Mouse (Mus musculus) right cerebral cortex, postnatal 4 days (tissue): ENCODE data around the gene Cacna2d4.

ENCODE experiments used
- DNase-seq: peaks from one replicate; pipeline ENCODE4 v3.0.0-alpha.2; 2022

Gene Cacna2d4

DNA sequence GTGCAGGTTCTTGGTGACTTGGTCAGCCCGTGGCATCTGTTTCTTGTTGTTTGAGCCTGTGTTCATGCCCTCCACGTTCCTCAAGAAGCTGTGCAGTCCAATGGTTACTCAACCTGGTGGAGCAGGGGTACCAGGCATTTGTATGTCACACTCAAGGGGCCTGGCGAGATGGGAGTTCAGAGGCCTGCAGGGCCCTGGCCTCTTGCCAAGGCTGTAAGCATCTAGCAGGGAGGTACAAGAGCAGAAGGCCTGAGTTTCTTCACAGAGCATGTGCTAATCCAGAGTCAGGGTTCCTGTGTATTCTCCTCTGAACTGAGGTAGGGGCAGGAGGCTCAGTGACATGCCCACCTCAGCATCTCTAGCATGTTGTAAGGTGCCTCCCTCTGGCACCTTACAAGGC is 76.8 kb downstream of the Cacna2d4 start:
- DNase-seq, result no peak

DNA sequence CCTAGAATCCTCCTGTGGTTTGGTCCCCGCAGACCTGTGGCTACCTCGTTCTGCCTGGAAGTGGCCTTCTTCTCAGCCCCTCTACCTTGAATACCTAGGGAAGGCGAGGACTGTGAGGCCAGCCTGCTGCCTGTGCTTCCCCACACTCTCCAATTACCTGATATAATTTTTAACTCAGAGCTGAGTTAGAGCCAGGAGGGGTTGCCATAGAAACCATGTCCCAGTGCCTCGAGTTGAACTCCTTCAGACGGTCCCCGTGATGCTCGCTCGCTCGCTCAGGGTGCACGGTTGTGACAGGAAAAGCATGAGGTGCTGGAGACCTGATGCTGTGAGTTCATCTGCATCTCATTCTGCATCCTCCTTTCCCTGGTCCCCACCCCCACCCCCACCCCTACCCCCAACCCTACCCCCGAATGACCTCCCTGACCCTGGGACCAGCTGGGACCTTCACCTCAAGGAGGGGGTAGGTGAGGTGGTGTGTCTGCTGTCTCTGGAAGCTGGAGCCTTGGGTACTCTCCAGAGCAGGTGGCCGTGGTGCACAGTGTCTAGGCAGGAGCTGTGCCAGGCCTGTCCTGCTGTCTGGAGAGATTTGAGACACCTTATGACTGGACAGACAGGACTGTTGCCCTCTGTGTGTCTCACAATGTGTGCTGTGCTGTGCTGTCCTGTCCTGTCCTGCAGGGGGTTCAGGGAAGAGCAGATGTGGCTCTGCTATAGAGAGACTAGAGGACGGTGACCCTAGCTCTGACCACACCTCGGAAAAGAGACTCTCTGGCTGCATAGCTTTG is 77.5 kb downstream of the Cacna2d4 start:
- no peak for DNase-seq

DNA sequence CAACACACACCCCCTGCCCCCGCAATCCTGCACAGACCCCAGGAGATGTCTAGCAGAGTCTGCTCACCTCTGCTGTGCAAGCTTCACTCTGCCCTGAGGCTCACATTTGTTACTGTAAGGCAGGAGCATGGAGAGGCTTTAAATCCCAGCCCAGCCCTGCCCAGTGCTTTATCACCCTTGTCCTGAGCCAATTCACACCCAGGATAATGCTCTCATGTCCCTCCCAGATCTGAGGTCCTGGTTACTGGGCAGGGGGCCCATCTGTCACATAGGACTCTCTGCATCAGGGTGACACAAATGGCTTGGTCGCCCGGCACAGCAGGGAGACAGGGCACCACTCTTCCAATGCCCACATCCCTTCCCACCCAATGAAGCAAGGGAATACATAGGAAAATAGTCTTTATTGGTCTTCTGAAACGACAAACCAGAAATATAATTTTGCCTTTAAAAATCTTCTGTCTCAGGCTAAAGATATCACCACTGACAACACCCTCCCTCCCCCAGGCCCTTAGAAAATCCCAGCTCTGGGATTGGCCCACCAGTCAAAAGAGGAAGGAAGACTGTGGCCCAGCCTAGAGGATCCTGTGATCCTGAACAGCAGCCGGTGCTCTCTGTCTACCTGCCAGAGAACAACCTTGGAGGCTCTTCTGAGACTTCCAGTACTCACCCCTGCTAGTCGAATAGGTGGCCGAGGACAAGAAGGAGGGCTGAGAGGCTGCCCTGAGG is 78.6 kb downstream of the Cacna2d4 start:
- DNase-seq, result no peak

DNA sequence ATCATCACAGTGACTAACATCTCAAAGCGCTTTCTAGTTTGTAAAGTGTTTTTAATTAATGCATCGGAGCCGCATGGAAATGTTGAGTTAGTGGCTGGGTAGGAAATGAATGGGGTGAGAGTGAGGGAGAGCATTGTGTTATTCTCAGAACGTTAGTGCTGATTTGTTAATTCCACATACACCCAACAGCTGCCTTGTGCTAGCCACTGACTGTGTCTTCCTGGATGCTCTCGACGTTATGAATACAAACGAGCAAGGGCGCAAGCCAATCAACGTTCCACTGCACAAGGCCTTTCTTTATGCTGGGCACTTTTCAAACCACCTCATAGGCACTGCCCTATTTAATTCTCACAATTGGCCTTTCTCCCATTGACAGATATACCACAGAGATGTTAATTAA is 82.4 kb downstream of the Cacna2d4 start:
- DNase-seq, result no peak

DNA sequence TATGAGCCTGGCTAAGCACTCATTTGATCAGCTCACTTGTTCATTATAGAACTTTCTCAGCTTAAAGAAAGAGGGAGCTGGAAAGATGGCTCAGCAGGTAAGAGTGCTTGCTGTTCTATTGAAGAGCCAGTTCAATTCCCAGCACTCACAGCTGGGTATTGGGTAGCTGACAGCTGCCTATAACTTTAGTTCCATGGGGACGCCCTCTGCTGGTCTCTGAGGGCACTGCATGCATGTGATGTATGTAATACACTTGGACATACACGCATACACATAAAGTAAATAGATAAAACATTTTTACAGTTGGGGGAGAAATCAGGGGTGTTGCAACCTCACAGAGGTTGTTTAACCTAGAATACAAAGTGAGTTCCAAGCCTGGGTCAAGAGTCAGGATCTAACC is 83.0 kb downstream of the Cacna2d4 start:
- DNase-seq, result peak; percentile 49

DNA sequence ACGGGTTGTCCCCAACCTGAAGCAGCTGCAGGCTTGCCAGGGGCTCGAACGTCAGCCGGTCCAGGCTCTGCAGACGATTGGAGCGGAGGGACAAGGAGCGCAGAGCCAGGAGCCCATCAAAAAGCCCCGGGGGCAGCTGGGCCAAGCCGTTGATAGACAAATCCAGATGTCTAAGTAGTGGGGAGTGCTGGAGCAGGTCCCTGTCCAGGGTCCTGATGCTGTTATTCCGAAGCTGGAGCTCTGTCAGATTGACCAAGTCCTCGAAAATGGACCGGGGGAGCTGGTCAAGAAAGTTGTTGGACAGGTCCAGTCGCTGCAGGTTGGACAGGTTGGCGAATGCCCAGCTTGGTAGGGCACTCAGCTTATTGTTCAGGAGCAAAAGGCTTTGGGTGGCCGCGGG is 84.2 kb downstream of the Cacna2d4 start:
- no peak for DNase-seq

DNA sequence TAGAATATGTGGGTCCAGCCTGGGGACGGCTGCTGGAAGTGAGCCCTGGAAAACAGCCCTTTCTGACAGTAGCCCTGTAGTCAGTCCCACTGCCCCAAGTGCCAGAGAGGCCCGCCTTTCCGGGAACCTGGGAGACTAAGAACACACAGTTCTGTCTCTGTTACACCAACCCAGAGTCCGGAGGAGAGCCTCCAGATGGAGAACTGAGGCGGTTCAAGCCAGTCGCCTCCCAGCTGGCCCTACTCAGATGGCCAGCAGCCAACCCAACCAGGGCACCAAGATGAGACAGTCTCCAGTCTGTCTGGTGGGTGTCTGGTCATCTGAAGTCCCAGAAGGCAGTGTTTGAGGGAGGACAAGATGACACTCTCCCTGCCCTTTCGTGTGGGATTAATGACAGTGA is 85.4 kb downstream of the Cacna2d4 start:
- DNase-seq, result peak; percentile 44

DNA sequence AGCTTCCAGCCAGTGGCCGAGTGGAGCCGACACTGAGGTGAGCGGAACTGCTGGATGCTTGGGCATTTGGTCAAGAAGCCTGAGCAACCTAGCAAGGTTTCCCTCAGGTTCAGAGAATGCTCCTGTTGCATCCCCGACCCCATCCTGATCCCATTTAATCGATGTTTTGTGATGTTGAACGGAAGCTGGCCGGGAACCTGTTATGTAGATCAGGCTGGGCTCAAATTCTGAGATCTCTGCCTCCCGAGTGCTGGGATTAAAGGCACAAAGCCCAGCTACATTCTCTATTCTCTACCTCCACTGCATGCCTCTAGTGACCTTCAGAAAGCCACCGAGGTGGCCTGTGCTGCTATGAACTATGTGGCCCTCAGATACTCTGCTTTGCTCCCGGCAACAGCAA is 88.5 kb downstream of the Cacna2d4 start:
- DNase-seq, result no peak

DNA sequence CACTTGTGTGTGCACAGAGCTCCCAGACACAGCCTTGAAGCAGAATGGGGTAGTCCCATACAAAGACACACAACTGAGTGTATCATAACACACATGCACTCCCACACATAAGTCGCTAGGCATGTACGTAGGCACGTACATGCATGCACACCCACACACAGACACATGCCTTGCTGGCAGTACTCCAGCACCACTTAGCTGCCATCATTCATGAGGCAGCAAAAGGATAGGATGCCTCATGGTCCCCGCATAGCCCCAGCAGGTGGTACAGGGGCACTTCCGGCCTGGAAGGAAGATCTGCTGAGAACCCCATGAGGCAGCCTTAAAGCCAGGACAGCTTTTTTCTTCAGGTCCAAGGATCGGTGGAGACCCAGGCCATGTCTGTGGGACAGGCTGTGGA is 89.7 kb downstream of the Cacna2d4 start:
- no peak for DNase-seq

DNA sequence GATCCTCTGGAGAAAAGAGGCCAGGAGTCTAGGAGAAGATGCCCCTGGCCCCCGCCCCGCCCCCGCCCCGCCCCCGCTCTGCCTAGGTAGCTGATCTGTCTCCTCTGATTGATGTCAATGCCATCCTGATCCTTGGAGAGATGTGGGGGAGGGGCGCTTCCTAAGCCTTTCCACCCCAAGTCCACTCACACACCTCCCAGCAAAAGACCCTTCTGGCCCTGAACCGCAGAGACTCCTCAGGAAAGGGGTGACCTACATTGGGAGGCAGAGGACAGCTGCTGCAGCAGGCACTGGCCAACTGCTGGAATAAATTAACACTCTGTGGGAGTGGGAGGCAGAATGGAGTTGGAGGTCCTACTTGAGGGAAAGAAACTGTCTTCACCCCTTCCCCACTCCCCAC is 90.2 kb downstream of the Cacna2d4 start:
- no peak for DNase-seq

DNA sequence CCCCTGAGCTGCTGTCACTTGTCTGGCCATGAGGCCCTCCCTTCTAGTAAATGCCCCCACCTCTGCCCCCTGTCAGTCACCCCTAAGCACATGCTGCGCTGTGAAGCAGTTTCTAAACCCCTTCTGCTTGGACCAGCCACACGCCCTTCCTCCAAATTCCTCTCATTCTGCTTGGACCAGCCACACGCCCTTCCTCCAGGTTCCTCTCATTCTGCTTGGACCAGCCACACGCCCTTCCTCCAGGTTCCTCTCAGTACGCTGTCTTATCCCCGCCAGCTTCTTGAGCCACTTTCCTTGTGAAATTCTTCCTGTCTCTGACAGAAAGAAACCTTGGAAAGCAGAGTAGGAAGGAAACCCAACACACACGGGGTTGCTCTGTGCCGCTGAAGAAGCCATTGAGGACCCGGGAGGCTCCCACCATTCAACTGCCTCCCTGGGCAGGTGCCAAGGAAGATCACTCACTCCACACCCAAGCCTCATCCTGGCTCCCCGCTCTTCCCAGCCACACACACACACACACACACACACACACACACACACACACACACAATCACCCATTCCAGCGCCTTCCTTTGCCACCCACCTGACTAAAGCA is 92.3 kb downstream of the Cacna2d4 start:
- peak; percentile 66 for DNase-seq

DNA sequence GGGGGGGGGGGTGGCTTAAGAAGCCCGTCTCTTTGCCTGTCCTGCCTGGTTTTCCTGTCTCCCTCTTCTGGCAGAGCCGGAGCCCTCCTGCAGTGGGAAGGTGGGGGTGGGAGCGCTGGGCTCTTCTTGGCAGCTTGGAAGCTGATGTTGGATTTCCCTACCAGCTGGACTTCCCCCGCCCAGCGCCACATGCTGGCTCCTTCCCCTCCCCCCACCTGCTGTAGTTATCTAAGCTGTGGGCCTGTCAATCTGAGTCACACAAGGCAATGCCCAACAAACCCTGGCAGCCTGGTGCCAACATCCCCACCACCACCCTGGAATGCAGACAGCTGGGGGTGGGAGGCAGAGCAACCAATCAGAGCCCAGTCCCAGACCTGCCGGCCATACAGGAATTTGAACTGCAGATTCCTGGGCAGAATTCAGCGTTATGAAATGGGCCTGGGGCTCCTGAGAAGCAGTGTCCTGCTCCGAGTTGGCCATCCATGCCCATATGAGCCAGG is 92.9 kb downstream of the Cacna2d4 start:
- DNase-seq, result peak; percentile 82

DNA sequence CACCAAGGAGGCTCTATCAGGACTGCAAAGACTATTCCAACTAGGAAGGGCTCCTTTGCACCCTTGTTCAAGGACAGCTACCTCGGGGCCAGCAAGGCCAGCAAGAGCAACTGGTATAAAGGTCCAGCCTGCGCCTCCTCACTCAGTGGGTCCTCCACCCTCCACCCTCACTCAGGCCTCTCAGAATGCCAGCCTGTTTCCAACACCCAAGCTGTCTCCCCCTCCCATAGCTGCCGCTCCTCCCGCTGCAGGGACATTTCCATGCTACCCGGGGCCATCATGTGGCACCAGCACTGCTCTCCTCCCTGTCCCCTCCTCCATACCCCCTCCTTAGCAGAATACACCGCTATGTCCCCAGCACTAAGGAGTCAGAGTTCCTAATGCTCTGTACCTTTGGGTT is 93.6 kb downstream of the Cacna2d4 start:
- DNase-seq, result peak; percentile 47

DNA sequence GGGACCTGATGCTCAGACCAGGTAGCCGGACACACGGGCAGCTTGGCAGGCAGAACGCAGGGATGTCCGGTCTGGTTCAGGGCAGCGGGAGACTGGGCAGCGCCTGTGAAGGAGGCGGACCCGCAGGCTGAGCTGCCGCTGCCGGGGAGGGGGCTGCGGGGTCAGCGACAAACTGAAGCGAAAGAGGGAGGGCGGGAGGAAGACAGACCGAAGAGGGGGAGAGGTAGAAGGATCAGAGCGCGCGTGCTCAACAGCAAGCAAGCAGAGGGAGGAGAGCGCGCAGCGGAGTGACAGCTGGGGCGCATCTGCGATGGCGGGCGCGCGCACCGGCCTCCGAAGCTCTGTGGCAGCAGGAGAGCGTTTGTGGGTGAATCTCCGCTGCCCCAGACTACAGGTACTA is 94.2 kb downstream of the Cacna2d4 start, which contains the start of gene Lrtm2:
Gene Lrtm2, minus strand, starts transcription at position 261 of the 400 bp plus-strand sequence.
- peak; percentile 73 for DNase-seq

DNA sequence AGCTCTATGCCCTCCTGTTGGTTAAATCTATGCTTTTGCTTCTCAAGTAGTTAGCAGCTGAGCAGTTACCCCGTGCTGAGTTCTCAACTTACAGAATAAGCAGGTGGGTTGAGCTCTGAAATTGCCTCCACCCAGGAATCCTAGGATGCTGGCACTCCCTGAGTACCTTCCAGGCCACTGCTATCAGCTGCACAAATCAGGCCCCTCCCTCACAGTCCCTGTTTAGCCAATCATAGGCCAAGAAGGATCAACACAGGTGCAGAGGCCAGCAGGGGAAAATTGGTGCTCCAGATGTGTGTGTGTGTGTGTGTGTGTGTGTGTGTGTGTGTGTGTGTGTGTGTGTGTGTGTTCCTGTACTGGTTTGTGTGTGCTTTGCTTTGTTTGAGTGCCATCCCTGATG is 95.8 kb downstream of the Cacna2d4 start:
- DNase-seq, result no peak

DNA sequence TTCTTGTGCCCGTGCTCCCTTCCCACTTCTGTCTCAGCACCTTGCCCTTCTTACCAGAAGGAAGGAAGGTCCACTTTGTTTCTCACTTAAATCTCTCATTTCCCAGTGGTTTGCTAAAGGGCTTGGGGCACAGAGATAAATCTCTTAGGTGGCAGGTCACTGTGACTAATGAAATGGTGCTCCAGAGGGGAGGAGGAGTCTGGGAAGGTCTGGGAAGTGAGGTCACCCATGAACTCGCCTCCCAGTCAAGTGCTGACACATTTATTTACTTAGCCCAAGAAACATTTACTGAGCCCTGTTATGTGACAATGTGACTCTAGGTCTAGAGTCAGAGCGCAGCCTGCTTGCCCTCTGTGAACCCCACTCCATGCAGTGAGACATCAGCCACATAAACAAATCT is 96.9 kb downstream of the Cacna2d4 start:
- DNase-seq, result no peak

DNA sequence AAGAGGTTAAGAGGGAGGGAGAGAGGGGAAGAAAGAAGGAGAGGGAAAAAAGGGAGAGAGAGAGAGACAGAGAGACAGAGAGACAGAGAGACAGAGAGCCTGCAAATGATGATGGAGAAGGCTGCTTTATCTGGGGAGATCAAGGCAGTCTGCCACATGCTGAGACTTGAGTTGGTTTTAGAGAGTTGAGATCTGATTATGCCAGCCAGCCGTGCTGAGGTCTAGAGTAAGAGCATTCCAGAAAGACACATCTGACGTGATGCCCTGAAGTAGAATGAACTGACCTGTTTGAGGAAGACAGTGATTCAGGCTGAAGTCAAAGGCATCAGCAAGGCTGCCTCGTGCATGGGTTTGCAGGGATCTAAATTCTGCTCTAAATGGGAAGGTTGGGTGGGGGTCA is 97.5 kb downstream of the Cacna2d4 start:
- DNase-seq, result no peak

DNA sequence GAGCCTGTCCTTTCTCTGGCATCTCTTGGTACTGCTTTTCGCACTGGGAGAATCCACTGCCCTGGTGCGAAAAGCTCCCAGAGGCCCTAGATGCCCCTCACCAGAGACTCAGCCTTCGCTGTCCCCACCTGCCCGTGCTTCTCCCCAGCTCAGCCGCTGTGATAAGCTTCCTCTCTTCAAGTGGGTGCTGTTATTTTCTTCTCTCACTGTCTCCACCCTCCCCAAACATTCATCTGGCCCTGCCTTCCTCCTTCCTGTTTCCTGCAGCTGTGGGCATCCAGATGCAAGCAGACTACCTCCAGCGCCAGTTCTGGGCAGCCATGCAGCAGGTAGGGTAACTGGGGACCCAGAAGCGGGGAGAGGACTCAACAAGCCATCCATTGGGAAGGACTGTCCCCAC is 99.8 kb downstream of the Cacna2d4 start:
- no peak for DNase-seq

DNA sequence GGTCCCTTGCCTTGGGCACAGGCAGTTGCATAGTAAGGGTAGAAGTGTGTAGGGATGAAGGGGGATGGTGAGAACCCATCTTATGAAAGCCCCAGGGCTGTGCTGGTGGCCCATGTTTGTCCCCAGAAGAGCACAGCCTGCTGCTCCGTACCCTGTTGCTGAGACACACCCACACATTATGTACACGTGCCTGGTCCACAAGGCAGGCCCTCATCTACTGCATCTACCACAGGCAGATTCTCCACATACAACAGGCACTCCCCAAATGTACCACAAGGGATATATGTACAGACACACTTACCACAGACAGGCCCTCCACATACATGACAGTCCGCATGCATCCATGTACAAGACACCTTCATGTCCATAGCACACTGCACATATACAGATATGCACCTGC is 101.0 kb downstream of the Cacna2d4 start:
- DNase-seq, result no peak

DNA sequence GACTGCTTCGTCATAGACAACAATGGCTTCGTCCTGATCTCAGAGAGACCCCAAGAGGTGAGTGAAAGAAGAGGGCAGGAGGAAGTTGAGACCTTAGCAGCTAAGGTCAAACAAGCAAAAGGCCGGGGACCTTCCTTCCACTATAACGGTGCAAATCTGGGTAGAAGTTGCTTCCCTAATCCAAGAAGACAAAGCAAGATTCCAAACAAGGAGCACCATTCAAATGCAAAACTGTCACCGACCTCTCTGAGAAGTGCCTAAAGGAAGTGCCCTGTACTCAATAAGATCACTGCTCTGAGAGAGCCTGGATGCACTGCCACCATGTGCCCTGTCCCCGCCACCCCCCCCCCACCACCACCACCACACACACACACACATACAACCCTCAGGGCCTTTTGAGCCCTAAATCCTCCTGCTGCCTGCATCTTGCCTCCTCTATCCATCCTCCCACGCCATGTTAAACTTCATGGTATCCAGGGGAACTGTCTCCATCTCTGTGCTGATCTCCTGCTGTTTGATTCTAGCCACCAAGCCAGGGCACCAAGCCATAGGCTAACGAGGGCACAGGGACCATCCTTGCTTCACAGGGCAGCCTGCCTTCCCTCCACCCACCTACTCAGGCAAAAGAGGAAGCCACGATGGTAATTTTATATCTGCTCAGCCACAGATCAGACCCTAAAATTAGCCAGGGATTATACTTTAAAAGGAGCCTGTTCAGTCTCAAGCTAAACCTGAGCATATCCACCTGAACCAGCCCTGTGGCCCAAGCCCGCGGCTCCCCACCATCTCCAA is 102.0 kb downstream of the Cacna2d4 start:
- no peak for DNase-seq

DNA sequence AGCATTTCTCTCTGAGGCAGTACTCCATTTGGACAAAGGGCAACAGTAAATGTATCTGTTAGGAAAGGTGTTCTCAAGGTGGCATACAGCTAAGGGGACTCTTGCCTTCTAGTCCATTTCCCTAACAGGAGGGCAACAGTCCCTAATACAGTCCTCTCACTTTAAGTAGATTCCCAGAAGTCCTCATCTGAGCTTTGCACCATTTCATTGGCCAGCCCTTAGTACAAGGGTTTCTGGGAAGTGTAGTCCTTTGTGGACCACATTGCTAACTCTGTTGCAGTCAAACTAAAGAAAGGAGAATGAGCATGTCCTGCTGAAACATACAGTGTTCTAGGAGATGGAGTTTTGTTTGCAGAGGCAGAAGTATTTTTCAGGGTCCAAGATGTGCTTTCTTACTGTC is 105.1 kb downstream of the Cacna2d4 start:
- no peak for DNase-seq

DNA sequence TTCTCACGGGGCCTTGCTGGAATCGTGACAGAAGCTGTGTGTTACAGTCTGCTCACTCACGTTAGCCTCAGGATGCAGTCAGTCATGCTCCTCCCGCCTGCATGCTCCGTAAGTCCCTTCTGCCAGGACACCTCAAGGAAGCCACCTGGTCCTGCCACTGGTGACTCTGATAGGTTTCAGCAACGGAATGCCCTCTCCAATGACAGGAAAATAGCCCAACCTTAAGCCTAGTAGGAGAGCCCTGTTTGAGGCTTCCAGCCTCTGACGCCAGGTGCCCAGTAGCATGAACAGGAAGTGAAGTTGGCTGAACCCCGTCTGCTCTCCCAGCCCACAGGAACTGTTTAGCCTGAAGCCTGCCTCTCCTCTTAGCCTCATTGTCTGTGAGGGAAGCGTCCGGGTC is 109.9 kb downstream of the Cacna2d4 start:
- no peak for DNase-seq

DNA sequence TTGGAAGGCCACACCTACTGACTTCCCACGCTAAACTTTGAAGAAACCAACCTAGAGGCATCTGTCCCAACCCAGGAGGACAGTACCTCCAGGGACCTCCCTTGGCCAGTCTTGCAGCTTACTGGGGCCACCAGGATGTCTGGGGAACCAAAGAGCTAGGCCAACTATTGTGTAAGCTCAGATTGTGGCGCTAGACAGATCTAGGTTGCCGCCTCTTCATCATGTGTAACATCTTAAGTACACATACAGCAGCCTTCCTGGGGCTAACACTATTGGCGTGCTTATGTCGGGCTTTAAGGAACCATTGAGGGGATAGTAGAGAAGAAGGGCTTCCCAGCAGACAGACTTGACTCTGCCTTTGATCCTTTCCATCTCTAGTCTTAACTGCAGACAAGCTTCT is 111.5 kb downstream of the Cacna2d4 start:
- DNase-seq, result no peak
